ENCODE assay signal across 8 mouse cellular contexts in genomic region chr7:109703190-109704015, GRCm38 (mm10). TPM values are rescaled to one million over a fixed set of nuclear protein-coding genes. Genes with fewer than 3 reads are reported as not detected.
DNase-seq lines count a peak whose midpoint lies in the region; ATAC-seq and TF ChIP-seq lines count a peak whose summit lies in the region.

Gene St5, minus strand, starts transcription at chr7:109703605.
Gene Akip1, plus strand, starts transcription at chr7:109703690.

- peaks cover 11% of the 10 kb centered on the region for H3K36me3 ChIP-seq in forebrain, embryonic 10.5 days (replicated peaks)
- H3K36me3 ChIP-seq in heart, embryonic 15.5 days, result no peaks in the 10 kb centered on the region
- H3K36me3 ChIP-seq in liver, embryonic 14.5 days (replicated peaks; ENCODE audit: control insufficient read depth, insufficient read depth, low read depth), result peaks cover 6% of the 10 kb centered on the region
- no peaks in the 10 kb centered on the region for H3K36me3 ChIP-seq in neural tube, embryonic 11.5 days (ENCODE audit: control insufficient read depth, insufficient read depth, low read length)
- no peaks in the 10 kb centered on the region for H3K36me3 ChIP-seq in stomach, postnatal 0 days (ENCODE audit: control insufficient read depth, insufficient read depth, low read length)

- peak within 1 kb of the TSS; percentile 93 for H3K27ac ChIP-seq in forebrain, embryonic 10.5 days
- peak within 1 kb of the TSS; percentile 77 for H3K27ac ChIP-seq in heart, embryonic 15.5 days
- peak within 1 kb of the TSS; percentile 69 for H3K27ac ChIP-seq in liver, embryonic 14.5 days
- H3K27ac ChIP-seq in neural tube, embryonic 11.5 days (ENCODE audit: low read depth, low read length), result peak within 1 kb of the TSS; percentile 75; the same call in 1 of the 2 replicates
- peak within 1 kb of the TSS; percentile 89 for H3K27ac ChIP-seq in stomach, postnatal 0 days (replicated peaks)

- TF ChIP-seq EP300 in liver, embryonic 14.5 days (IDR thresholded peaks at IDR 0.05; ENCODE audit: low read depth), result no peak
- no peak for TF ChIP-seq EP300 in stomach, postnatal 0 days (optimal IDR thresholded peaks at IDR 0.05)

- ATAC-seq in heart, embryonic 15.5 days (replicated peaks; ENCODE audit: insufficient number of reproducible peaks, insufficient read depth, low FRiP score, low read depth), result peak; percentile 93
- peak; percentile 92 for ATAC-seq in liver, embryonic 14.5 days (ENCODE audit: insufficient read depth)
- peak; percentile 98 for ATAC-seq in neural tube, embryonic 11.5 days (ENCODE audit: insufficient read depth, low FRiP score, low TSS enrichment)
- ATAC-seq in stomach, postnatal 0 days (ENCODE audit: low FRiP score, low TSS enrichment), result peak; percentile 91

- H3K4me3 ChIP-seq in forebrain, embryonic 10.5 days, result peak within 1 kb of the TSS; percentile 73
- H3K4me3 ChIP-seq in heart, embryonic 15.5 days, result peak within 1 kb of the TSS; percentile 84
- H3K4me3 ChIP-seq in liver, embryonic 14.5 days (ENCODE audit: insufficient read depth in 1 of 2, low read depth in 2 of 2, low read length in 2 of 2), result peak within 1 kb of the TSS; percentile 76 to 83
- H3K4me3 ChIP-seq in neural tube, embryonic 11.5 days (ENCODE audit: low read depth, low read length), result peak within 1 kb of the TSS; percentile 64
- H3K4me3 ChIP-seq in stomach, postnatal 0 days (ENCODE audit: low read depth, low read length), result peak within 1 kb of the TSS; percentile 68

- DNase-seq in CD4-positive, CD25-positive, alpha-beta regulatory T cell, adult 2 months (ENCODE audit: low read depth, low spot score), result peak; percentile 97
- DNase-seq in c-Kit-positive CD71-negative TER-119-negative erythroid progenitor cells, embryonic 14.5 days (ENCODE audit: low read depth), result peak; percentile 87
- peak; percentile 98 for DNase-seq in forebrain, embryonic 10.5 days (ENCODE audit: extremely low spot score, low spot score)
- peak; percentile 97 for DNase-seq in kidney, postnatal 25 days
- peak; percentile 86 to 89 (median 88) for DNase-seq in liver, embryonic 14.5 days (ENCODE audit: low read depth in 3 of 3, low spot score in 3 of 3)
- DNase-seq in neural tube, embryonic 11.5 days (ENCODE audit: low spot score), result peak; percentile 97
- DNase-seq in stomach, postnatal 0 days (ENCODE audit: low spot score), result peak; percentile 97

- peak within 1 kb of the TSS; percentile 87 for H3K4me2 ChIP-seq in heart, embryonic 15.5 days
- peak within 1 kb of the TSS; percentile 92 for H3K4me2 ChIP-seq in liver, embryonic 14.5 days (ENCODE audit: low read depth)
- peak within 1 kb of the TSS; percentile 84 for H3K4me2 ChIP-seq in neural tube, embryonic 11.5 days (ENCODE audit: low read depth)
- H3K4me2 ChIP-seq in stomach, postnatal 0 days (replicated peaks; ENCODE audit: low read depth), result peak within 1 kb of the TSS; percentile 83

- H3K9ac ChIP-seq in heart, embryonic 15.5 days, result peak within 1 kb of the TSS; percentile 74
- peak within 1 kb of the TSS; percentile 89 for H3K9ac ChIP-seq in liver, embryonic 14.5 days (replicated peaks)
- peak within 1 kb of the TSS; percentile 79 for H3K9ac ChIP-seq in neural tube, embryonic 11.5 days (ENCODE audit: low read length)
- peak within 1 kb of the TSS; percentile 79 for H3K9ac ChIP-seq in stomach, postnatal 0 days (ENCODE audit: low read length)

- WGBS in forebrain, embryonic 10.5 days, result under 1% methylated on average over 61 of the region's 61 CpGs
- WGBS in heart, embryonic 15.5 days, result under 1% methylated on average over 61 of the region's 61 CpGs
- WGBS in liver, embryonic 14.5 days (ENCODE audit: insufficient replicate concordance), result under 1% methylated on average over 59 of the region's 61 CpGs
- WGBS in neural tube, embryonic 11.5 days, result 1% methylated on average over 59 of the region's 61 CpGs
- 1% methylated on average over 61 of the region's 61 CpGs for WGBS in stomach, postnatal 0 days

- no peaks in the 10 kb centered on the region for H3K9me3 ChIP-seq in forebrain, embryonic 10.5 days
- no peaks in the 10 kb centered on the region for H3K9me3 ChIP-seq in heart, embryonic 15.5 days (replicated peaks)
- no peaks in the 10 kb centered on the region for H3K9me3 ChIP-seq in liver, embryonic 14.5 days (ENCODE audit: control insufficient read depth, low read length)
- no peaks in the 10 kb centered on the region for H3K9me3 ChIP-seq in neural tube, embryonic 11.5 days (ENCODE audit: control insufficient read depth, low read length)
- no peaks in the 10 kb centered on the region for H3K9me3 ChIP-seq in stomach, postnatal 0 days (ENCODE audit: control insufficient read depth, low read length)

- H3K4me1 ChIP-seq in forebrain, embryonic 10.5 days, result peaks cover 30% of the 10 kb centered on the region
- H3K4me1 ChIP-seq in heart, embryonic 15.5 days (replicated peaks), result peaks cover 19% of the 10 kb centered on the region
- H3K4me1 ChIP-seq in liver, embryonic 14.5 days (replicated peaks; ENCODE audit: control insufficient read depth in 2 of 2, insufficient read depth in 2 of 2, low read length in 1 of 2), result peaks cover 16 to 26% of the 10 kb centered on the region in 2 experiments
- no peaks in the 10 kb centered on the region for H3K4me1 ChIP-seq in neural tube, embryonic 11.5 days (ENCODE audit: control insufficient read depth, insufficient read depth, low read length)
- H3K4me1 ChIP-seq in stomach, postnatal 0 days (replicated peaks; ENCODE audit: control insufficient read depth, insufficient read depth), result no peaks in the 10 kb centered on the region

- peaks cover 11% of the 10 kb centered on the region for H3K27me3 ChIP-seq in forebrain, embryonic 10.5 days (ENCODE audit: poor library complexity, severe bottlenecking)
- no peaks in the 10 kb centered on the region for H3K27me3 ChIP-seq in heart, embryonic 15.5 days
- H3K27me3 ChIP-seq in liver, embryonic 14.5 days (ENCODE audit: control insufficient read depth, insufficient read depth, low read length), result no peaks in the 10 kb centered on the region
- no peaks in the 10 kb centered on the region for H3K27me3 ChIP-seq in neural tube, embryonic 11.5 days (ENCODE audit: control insufficient read depth, insufficient read depth, low read length)
- no peaks in the 10 kb centered on the region for H3K27me3 ChIP-seq in stomach, postnatal 0 days (ENCODE audit: control insufficient read depth, insufficient read depth, low read length)

- TF ChIP-seq CTCF in liver, embryonic 14.5 days (IDR thresholded peaks at IDR 0.05; ENCODE audit: low read depth), result no peak
- no peak for TF ChIP-seq CTCF in stomach, postnatal 0 days (IDR thresholded peaks at IDR 0.05; ENCODE audit: low read depth)

RNA-seq across cellular contexts. Expression of gene St5, which starts in this region (rescaled TPM):
- polyA plus RNA-seq in forebrain, embryonic 10.5 days (2016; fragmentation: Nextera tagmentation; extraction: Ambion mirVana), result 33.5 and 37.9 TPM in 2 replicates
- 30.4 and 35.5 TPM in 2 replicates for polyA plus RNA-seq in heart, embryonic 15.5 days (2015; fragmentation: Nextera tagmentation; extraction: Ambion mirVana)
- polyA plus RNA-seq in liver, embryonic 14.5 days (2012; rRNA removed), result 14.0 and 20.6 TPM in 2 replicates
- 13.8 and 18.0 TPM in 2 replicates for polyA plus RNA-seq in liver, embryonic 14.5 days (2014; fragmentation: Nextera tagmentation; extraction: Ambion mirVana)
- 56.6 and 61.4 TPM in 2 replicates for polyA plus RNA-seq in neural tube, embryonic 11.5 days (2014; fragmentation: Nextera tagmentation; extraction: Ambion mirVana)
- 35.3 and 35.6 TPM in 2 replicates for polyA plus RNA-seq in stomach, postnatal 0 days (2015; fragmentation: Nextera tagmentation; extraction: Ambion mirVana)

RNA-seq across cellular contexts. Expression of gene Akip1, which starts in this region (rescaled TPM):
- 27.6 and 29.1 TPM in 2 replicates for polyA plus RNA-seq in forebrain, embryonic 10.5 days (2016; fragmentation: Nextera tagmentation; extraction: Ambion mirVana)
- 31.6 and 33.2 TPM in 2 replicates for polyA plus RNA-seq in heart, embryonic 15.5 days (2015; fragmentation: Nextera tagmentation; extraction: Ambion mirVana)
- 11.2 and 19.5 TPM in 2 replicates for polyA plus RNA-seq in liver, embryonic 14.5 days (2012; rRNA removed)
- polyA plus RNA-seq in liver, embryonic 14.5 days (2014; fragmentation: Nextera tagmentation; extraction: Ambion mirVana), result 42.5 and 44.6 TPM in 2 replicates
- polyA plus RNA-seq in neural tube, embryonic 11.5 days (2014; fragmentation: Nextera tagmentation; extraction: Ambion mirVana), result 18.8 and 20.2 TPM in 2 replicates
- polyA plus RNA-seq in stomach, postnatal 0 days (2015; fragmentation: Nextera tagmentation; extraction: Ambion mirVana), result 36.8 and 38.6 TPM in 2 replicates

Comparison
In these comparisons a context has a peak if more than half of its experiments do, and no peak if none do; other contexts are left out.
1. Peak in every context shown above with its lines: DNase-seq, ATAC-seq, H3K4me3 ChIP-seq and H3K27ac ChIP-seq.